Mouse (Mus musculus): ENCODE data around the gene Ercc6l2. TPM values are rescaled to one million over a fixed set of nuclear protein-coding genes. Genes with fewer than 3 reads are reported as not detected.

Ercc6l2 gene
- polyA plus RNA-seq, 1 experiment from 2014 or later: 14.0 TPM

DNA sequence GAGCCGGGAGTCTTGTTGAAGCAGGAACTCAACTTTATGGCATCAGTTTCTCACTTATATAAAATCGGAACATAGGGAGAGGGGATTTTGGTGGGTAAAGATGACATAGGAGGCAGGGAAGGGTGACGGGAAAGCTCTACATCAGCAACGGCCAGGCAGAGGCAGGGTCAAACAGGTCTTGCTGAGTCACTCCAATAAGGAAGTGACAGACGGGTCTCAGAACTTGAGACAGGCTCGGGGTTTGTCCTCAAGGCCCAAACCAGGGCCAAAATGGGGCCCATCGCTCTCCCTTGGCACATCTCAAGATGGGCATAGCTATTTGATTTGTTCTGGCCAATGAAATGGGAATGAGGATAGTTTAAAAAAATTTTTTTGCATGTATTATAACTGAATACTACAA is 128.6 kb downstream of the Ercc6l2 start:
- WGBS: 88% methylated on average over 7 of the region's 7 CpGs
- H3K4me3 ChIP-seq: no peak overlapping the region
- no peak overlapping the region for H3K9ac ChIP-seq
- ATAC-seq (ENCODE audit: low FRiP score, low read depth): no peak
- H3K27me3 ChIP-seq: no peaks in the 10 kb centered on the region
- H3K4me1 ChIP-seq (replicated peaks): no peaks in the 10 kb centered on the region
- H3K36me3 ChIP-seq: no peaks in the 10 kb centered on the region
- no peaks in the 10 kb centered on the region for H3K9me3 ChIP-seq
- H3K4me2 ChIP-seq: no peak overlapping the region
- no peak overlapping the region for H3K27ac ChIP-seq (replicated peaks)

DNA sequence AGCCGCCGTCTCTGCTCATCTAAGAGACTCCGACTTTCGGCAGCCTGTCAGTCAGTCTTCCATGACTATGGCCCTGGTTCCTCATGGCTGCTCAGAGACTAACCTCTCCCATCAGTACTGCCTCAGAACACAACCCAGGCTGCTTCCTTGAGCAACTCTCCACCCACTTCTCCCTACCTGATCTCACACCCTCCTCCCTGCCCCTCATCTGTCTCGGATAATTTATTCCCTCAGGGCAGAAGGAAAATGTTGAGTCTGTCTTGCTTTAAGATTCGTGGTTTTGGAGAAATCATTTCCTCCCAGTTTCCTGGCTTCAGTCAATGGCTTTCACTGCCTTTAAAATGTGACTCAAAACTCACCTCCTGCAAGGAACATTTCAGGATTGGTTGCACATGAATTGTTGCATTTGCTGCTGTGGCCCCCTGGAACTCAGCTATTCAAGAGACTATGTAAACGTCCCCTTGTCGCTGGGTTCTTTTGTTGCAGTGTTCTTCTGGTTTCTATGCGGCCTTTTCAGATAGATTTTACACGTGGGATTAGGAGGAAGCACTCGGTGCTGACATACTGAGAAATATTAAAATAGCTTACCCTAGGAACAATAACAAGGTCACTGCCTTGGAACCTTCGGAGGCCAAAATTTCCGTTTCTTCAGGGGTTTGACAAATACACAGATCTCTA is 129.4 kb downstream of the Ercc6l2 start:
- no peaks in the 10 kb centered on the region for H3K4me1 ChIP-seq (replicated peaks)
- H3K27me3 ChIP-seq: no peaks in the 10 kb centered on the region
- H3K4me2 ChIP-seq: no peak overlapping the region
- no peak overlapping the region for H3K4me3 ChIP-seq
- no peaks in the 10 kb centered on the region for H3K9me3 ChIP-seq
- no peak overlapping the region for H3K9ac ChIP-seq
- H3K27ac ChIP-seq (replicated peaks): no peak overlapping the region
- H3K36me3 ChIP-seq: no peaks in the 10 kb centered on the region
- 15% methylated on average over 13 of the region's 13 CpGs for WGBS
- no peak for ATAC-seq (ENCODE audit: low FRiP score, low read depth)

Other genes starting within 250 kb of the Ercc6l2 start
- 16.3 and 16.6 TPM in 2 replicates for gene Ptch1, start 241.6 kb upstream of the Ercc6l2 start, polyA plus RNA-seq (2015; fragmentation: Nextera tagmentation; extraction: Ambion mirVana)

Measured in hindbrain, embryonic 15.5 days (tissue).